Mouse (Mus musculus) E14TG2a.4 (cell line): Measurements from ENCODE around the gene Rhof.

ENCODE experiments used
- CTCF ChIP-seq: conservative IDR thresholded peaks from 2 replicates; pipeline ENCODE4 v1.5.1; 2014; ENCODE audit warnings: low read length
- NANOG ChIP-seq: IDR thresholded peaks from 2 replicates; pipeline ENCODE4 v1.6.1; 2014; ENCODE audit warnings: borderline replicate concordance, low read length, mixed read lengths
- POU5F1 ChIP-seq: IDR thresholded peaks from 2 replicates; pipeline ENCODE4 v1.6.1; 2014; ENCODE audit warnings: low read length, borderline replicate concordance

DNA sequence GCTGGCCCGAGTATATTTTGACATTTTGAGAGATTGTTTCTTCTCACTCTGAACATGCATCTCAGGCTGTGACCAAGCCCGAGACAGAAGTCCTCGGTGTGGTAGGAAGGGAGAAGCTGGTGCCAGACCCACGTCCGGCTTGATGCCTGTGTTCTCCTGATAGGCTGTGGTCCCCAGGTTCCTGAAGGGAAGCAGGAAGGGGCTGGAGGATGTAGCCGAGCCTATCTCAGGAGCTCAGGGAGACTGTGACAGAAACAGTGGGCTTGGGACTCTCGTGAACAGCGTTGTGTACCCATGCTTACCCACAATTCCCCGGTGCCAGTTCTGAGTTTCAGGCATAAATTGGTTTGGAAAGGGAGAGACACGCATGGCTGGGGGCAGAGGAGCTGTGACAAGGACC lies 13.7 kb downstream of the Rhof start:
- TF ChIP-seq CTCF (no peak), POU5F1 (no peak), NANOG (no peak)
